Mouse (Mus musculus) embryonic facial prominence, embryonic 14.5 days (tissue): ENCODE data around the gene Tmem39b. TPM values are rescaled to one million over a fixed set of nuclear protein-coding genes. Genes with fewer than 3 reads are reported as not detected.

Source experiments
- microRNA-seq: library from miRNA; unstranded; fragments of <30 nt; microRNA quantifications from one replicate; pipeline ENCODE4, GENCODE M21; 2016; ENCODE audit warnings: borderline number of aligned reads
- polyA plus RNA-seq: library from polyadenylated mRNA; unstranded; fragments of >200 nt; fragmentation: Nextera tagmentation; extraction: Ambion mirVana; gene quantifications from 2 replicates; pipeline ENCODE4 v1.2.1, GENCODE M21; 2014

The Tmem39b gene
- polyA plus RNA-seq, 1 experiment from 2014 or later: 22.1 TPM

Small RNA genes lying within 50 kb of the gene (microRNA-seq; reads per million reads assigned to microRNA genes)
- 1.2 reads per million for gene Mir7016

Other genes starting within 250 kb of the Tmem39b start
- gene Bsdc1, start 235.3 kb downstream of the Tmem39b start, polyA plus RNA-seq: 27.7 and 29.0 TPM in 2 replicates
- not detected in 2 replicates for gene Tssk3, start 205.8 kb downstream of the Tmem39b start, polyA plus RNA-seq
- not detected in 2 replicates for gene Fam229a, start 205.6 kb downstream of the Tmem39b start, polyA plus RNA-seq
- 488 and 603 TPM in 2 replicates for gene Marcksl1, start 183.3 kb downstream of the Tmem39b start, polyA plus RNA-seq
- 179 and 200 TPM in 2 replicates for gene Hdac1, start 154.1 kb downstream of the Tmem39b start, polyA plus RNA-seq
- gene Lck, start 123.2 kb downstream of the Tmem39b start, polyA plus RNA-seq: 4.7 and 6.4 TPM in 2 replicates
- gene Fam167b, start 118.3 kb downstream of the Tmem39b start, polyA plus RNA-seq: 6.4 and 6.9 TPM in 2 replicates
- gene Eif3i, start 96.2 kb downstream of the Tmem39b start, polyA plus RNA-seq: 288 and 308 TPM in 2 replicates
- 166 and 174 TPM in 2 replicates for gene Tmem234, start 96.2 kb downstream of the Tmem39b start, polyA plus RNA-seq
- 1.7 and 2.4 TPM in 2 replicates for gene Dcdc2b, start 82.6 kb downstream of the Tmem39b start, polyA plus RNA-seq
- 26.6 and 29.3 TPM in 2 replicates for gene Iqcc, start 77.7 kb downstream of the Tmem39b start, polyA plus RNA-seq
- 49.7 and 50.5 TPM in 2 replicates for gene Ccdc28b, start 72.9 kb downstream of the Tmem39b start, polyA plus RNA-seq
- 96.7 and 111 TPM in 2 replicates for gene Txlna, start 55.8 kb downstream of the Tmem39b start, polyA plus RNA-seq
- 14.1 and 14.8 TPM in 2 replicates for gene Kpna6, start 24.1 kb downstream of the Tmem39b start, polyA plus RNA-seq
- 94.2 and 104 TPM in 2 replicates for gene Khdrbs1, start 45.5 kb upstream of the Tmem39b start, polyA plus RNA-seq
- gene Ptp4a2, start 114.4 kb upstream of the Tmem39b start, polyA plus RNA-seq: 306 and 319 TPM in 2 replicates
- 0.08 TPM in 1 of 2 replicates, not detected in the other for gene Spocd1, start 232.4 kb upstream of the Tmem39b start, polyA plus RNA-seq